In genomic region chr9:75085242-75085824, GRCm38 (mm10) we compare ENCODE assay signal across 19 mouse cellular contexts. TPM values are rescaled to one million over a fixed set of nuclear protein-coding genes. Genes with fewer than 3 reads are reported as not detected.
DNase-seq lines count a peak whose midpoint lies in the region; ATAC-seq and TF ChIP-seq lines count a peak whose summit lies in the region.
"Had no signal": no experiment of that assay in that cellular context is flagged by ENCODE, and none has a peak within 500 bp of the region (broad histone marks: within the 10 kb centered on the region; RNA-seq: fewer than 3 reads in every experiment).

No protein-coding gene starts in this region.

- no peaks in the 10 kb centered on the region for H3K36me3 ChIP-seq in heart, embryonic 16.5 days (ENCODE audit: control insufficient read depth, insufficient read depth)
- H3K36me3 ChIP-seq in hindbrain, postnatal 0 days (ENCODE audit: insufficient read depth, low read length) = no peaks in the 10 kb centered on the region
- H3K36me3 ChIP-seq: embryonic facial prominence, embryonic 13.5 days; liver, embryonic 15.5 days had no signal

- no peak for TF ChIP-seq CTCF in hindbrain, postnatal 0 days (IDR thresholded peaks at IDR 0.05; ENCODE audit: low read depth)

- H3K4me1 ChIP-seq in heart, embryonic 16.5 days (ENCODE audit: control insufficient read depth, insufficient read depth, low read length) = peaks cover 13% of the 10 kb centered on the region
- H3K4me1 ChIP-seq in hindbrain, postnatal 0 days (ENCODE audit: insufficient read depth, low read length) = no peaks in the 10 kb centered on the region
- H3K4me1 ChIP-seq: embryonic facial prominence, embryonic 13.5 days; liver, embryonic 15.5 days had no signal

- H3K4me3 ChIP-seq in heart, embryonic 16.5 days (ENCODE audit: low read length) = no peak overlapping the region
- H3K4me3 ChIP-seq in hindbrain, postnatal 0 days (ENCODE audit: low read length) = no peak overlapping the region
- H3K4me3 ChIP-seq: embryonic facial prominence, embryonic 13.5 days; gastrocnemius, adult 2 months; liver, embryonic 15.5 days had no signal

- ATAC-seq in heart, embryonic 16.5 days (replicated peaks; ENCODE audit: extremely low read depth, insufficient read depth, low FRiP score) = no peak
- ATAC-seq in hindbrain, postnatal 0 days = peak; percentile 47; the same call in 1 of the 2 replicates
- ATAC-seq: activated CD4-positive, CD25-positive, alpha-beta regulatory T cell, adult 4 months; CD4-positive, CD25-positive, alpha-beta regulatory T cell, adult 4 months had no signal

- 56% methylated on average over 5 of the region's 5 CpGs for WGBS in heart, embryonic 16.5 days
- WGBS in hindbrain, postnatal 0 days = 51% methylated on average over 5 of the region's 5 CpGs

- no peak overlapping the region for H3K9ac ChIP-seq in heart, embryonic 16.5 days (ENCODE audit: low read length)
- no peak overlapping the region for H3K9ac ChIP-seq in hindbrain, postnatal 0 days (replicated peaks; ENCODE audit: low read length)
- H3K9ac ChIP-seq: embryonic facial prominence, embryonic 13.5 days; liver, embryonic 15.5 days had no signal

- intact Hi-C loops in heart, postnatal 36 days (cut with DNase I) = no loop called here

- no peak for DNase-seq in heart, postnatal 36 days
- peak; percentile 52 for DNase-seq in 3T3-L1 (ENCODE audit: low read depth, low spot score)
- DNase-seq in WW6 (ENCODE audit: low read depth, low spot score) = peak; percentile 31
- peak; percentile 29 for DNase-seq in hindbrain, postnatal 0 days (ENCODE audit: low spot score)
- DNase-seq in adrenal gland, postnatal 4 days (ENCODE audit: low spot score in 2 of 2) = no peak
- DNase-seq in thymus, postnatal 36 days = no peak
- no peak for DNase-seq in yolk sac, embryonic 10.5 days (ENCODE audit: low spot score)
- DNase-seq: cerebellum, postnatal 10 days; gastrocnemius, adult 2 months; heart, postnatal 14 days; kidney, adult 2 months; left cerebral cortex, postnatal 4 days; right cerebral cortex, postnatal 14 days had no signal

- H3K27ac ChIP-seq in heart, embryonic 16.5 days (ENCODE audit: low read length) = peak overlapping the region; percentile 45
- no peak overlapping the region for H3K27ac ChIP-seq in hindbrain, postnatal 0 days
- H3K27ac ChIP-seq: embryonic facial prominence, embryonic 13.5 days; gastrocnemius, adult 2 months; liver, embryonic 15.5 days; macrophage had no signal

- H3K27me3 ChIP-seq in heart, embryonic 16.5 days (ENCODE audit: control insufficient read depth, insufficient read depth, low read length) = no peaks in the 10 kb centered on the region
- H3K27me3 ChIP-seq in hindbrain, postnatal 0 days (ENCODE audit: insufficient read depth, low read length) = no peaks in the 10 kb centered on the region
- H3K27me3 ChIP-seq: embryonic facial prominence, embryonic 13.5 days; liver, embryonic 15.5 days had no signal

- H3K9me3 ChIP-seq in heart, embryonic 16.5 days (replicated peaks; ENCODE audit: control insufficient read depth, low read length) = no peaks in the 10 kb centered on the region
- H3K9me3 ChIP-seq in hindbrain, postnatal 0 days (ENCODE audit: low read length) = no peaks in the 10 kb centered on the region
- H3K9me3 ChIP-seq: embryonic facial prominence, embryonic 13.5 days; liver, embryonic 15.5 days had no signal

- no peak overlapping the region for H3K4me2 ChIP-seq in heart, embryonic 16.5 days (ENCODE audit: low read depth, low read length)
- no peak overlapping the region for H3K4me2 ChIP-seq in hindbrain, postnatal 0 days (ENCODE audit: low read depth, low read length)
- H3K4me2 ChIP-seq: embryonic facial prominence, embryonic 13.5 days; liver, embryonic 15.5 days had no signal

RNA-seq across cellular contexts. Expression of gene Myo5a, which starts 14.5 kb away (rescaled TPM):
- polyA plus RNA-seq in heart, embryonic 16.5 days (2015; fragmentation: Nextera tagmentation; extraction: Ambion mirVana) = 6.8 and 6.9 TPM in 2 replicates
- total RNA-seq in heart, postnatal 36 days (2021) = 10 to 100 TPM; 10.7 to 12.2 TPM
- total RNA-seq in hindbrain, postnatal 0 days (2014; rRNA removed) = 110 and 122 TPM in 2 replicates
- 39.2 and 42.1 TPM in 2 replicates for polyA plus RNA-seq in hindbrain, postnatal 0 days (2015; fragmentation: Nextera tagmentation; extraction: Ambion mirVana)
- 10 to 100 TPM; 33.6 to 37.9 TPM for total RNA-seq in adrenal gland, postnatal 4 days (2021)

RNA-seq across cellular contexts. Expression of gene Arpp19, which starts 47.9 kb away (rescaled TPM):
- polyA plus RNA-seq in heart, embryonic 16.5 days (2015; fragmentation: Nextera tagmentation; extraction: Ambion mirVana) = 187 and 195 TPM in 2 replicates
- total RNA-seq in heart, postnatal 36 days (2021) = 100 to 1,000 TPM; 169 to 182 TPM
- 92.5 and 106 TPM in 2 replicates for total RNA-seq in hindbrain, postnatal 0 days (2014; rRNA removed)
- polyA plus RNA-seq in hindbrain, postnatal 0 days (2015; fragmentation: Nextera tagmentation; extraction: Ambion mirVana) = 204 and 209 TPM in 2 replicates
- 100 to 1,000 TPM; 246 to 283 TPM for total RNA-seq in adrenal gland, postnatal 4 days (2021)

Comparison
In these comparisons a context has a peak if more than half of its experiments do, and no peak if none do; other contexts are left out.
1. DNase-seq: peak in 3T3-L1 (single experiment), WW6 (single experiment) and hindbrain, postnatal 0 days (single experiment); none in heart, postnatal 36 days (0 of 2), adrenal gland, postnatal 4 days (0 of 2), thymus, postnatal 36 days (0 of 2) and yolk sac, embryonic 10.5 days (single experiment).